Mouse (Mus musculus) ES-E14 (cell line): ENCODE results near the gene Sag. TPM values are rescaled to one million over a fixed set of nuclear protein-coding genes. Genes with fewer than 3 reads are reported as not detected.

Source experiments
- DNase-seq: peaks from one replicate; pipeline ENCODE4 v3.0.0-alpha.2; 2013; ENCODE audit warnings: low read depth, low spot score
- H3K27ac ChIP-seq: 2 replicates; pipeline ENCODE4 v1.5.1; 2012; ENCODE audit warnings: low read depth, mild to moderate bottlenecking, low read length, moderate library complexity, mixed read lengths; ENCODE audit not compliant: poor library complexity, insufficient read depth, severe bottlenecking
- H3K36me3 ChIP-seq: 2 replicates; pipeline ENCODE4 v1.6.1; 2012; ENCODE audit warnings: mild to moderate bottlenecking, low read length, moderate library complexity, mixed read lengths; ENCODE audit not compliant: control insufficient read depth, poor library complexity, insufficient read depth, severe bottlenecking
- H3K4me1 ChIP-seq, 2 experiments: fragments of 150-350 bp in 1 of 2; sonication (generic) in 1 of 2; 2 replicates each; pipeline ENCODE4 v1.6.1; 2012; ENCODE audit warnings: low read length in 2 of 2, mild to moderate bottlenecking in 1 of 2, mixed read lengths in 1 of 2; ENCODE audit not compliant: control insufficient read depth in 2 of 2, insufficient read depth in 2 of 2, poor library complexity in 1 of 2
- H3K4me3 ChIP-seq, 2 experiments: fragments of 150-350 bp in 1 of 2; sonication (generic) in 1 of 2; 2 replicates each; pipeline ENCODE4 v1.5.1; 2012; ENCODE audit warnings: low read length in 2 of 2, low read depth in 1 of 2, mild to moderate bottlenecking in 1 of 2, mixed read lengths in 1 of 2; ENCODE audit not compliant: insufficient read depth in 1 of 2, poor library complexity in 1 of 2, severe bottlenecking in 1 of 2
- H3K9ac ChIP-seq: 2 replicates; pipeline ENCODE4 v1.6.1; 2012; ENCODE audit warnings: low read depth, mild to moderate bottlenecking, low read length, mixed read lengths; ENCODE audit not compliant: poor library complexity, insufficient read depth, severe bottlenecking
- H3K9me3 ChIP-seq: fragments of 150-350 bp; sonication (generic); 2 replicates; pipeline ENCODE4 v1.6.1; 2012; ENCODE audit warnings: low read depth, mild to moderate bottlenecking, low read length; ENCODE audit not compliant: control insufficient read depth, insufficient read depth
- CHD2 ChIP-seq: IDR thresholded peaks from 2 replicates; pipeline ENCODE4 v1.6.1; 2014; ENCODE audit warnings: mild to moderate bottlenecking, low read depth, low read length, inconsistent platforms
- HCFC1 ChIP-seq: IDR thresholded peaks from 2 replicates; pipeline ENCODE4 v1.6.1; 2012; ENCODE audit warnings: low read length, inconsistent platforms, borderline replicate concordance; ENCODE audit not compliant: insufficient read depth
- MAFK ChIP-seq: IDR thresholded peaks from 2 replicates; pipeline ENCODE4 v1.6.1; 2014; ENCODE audit warnings: mild to moderate bottlenecking, low read depth, low read length, inconsistent platforms; ENCODE audit not compliant: insufficient read depth
- ZC3H11A ChIP-seq: IDR thresholded peaks from 2 replicates; pipeline ENCODE4 v1.6.1; 2012; ENCODE audit warnings: low read depth, mild to moderate bottlenecking, inconsistent platforms, low read length, borderline replicate concordance
- ZNF384 ChIP-seq: IDR thresholded peaks from 2 replicates; pipeline ENCODE4 v1.6.1; 2012; ENCODE audit warnings: low read depth, low read length, inconsistent platforms
- in situ Hi-C, 2 experiments: fragments of 600-800 bp; cut with MboI; formaldehyde crosslinking; loops; one replicate each; pipeline ENCODE4 v1.15.1; 2025; ENCODE audit warnings: low sequenced_read_pairs in 2 of 2, inconsistent platforms in 1 of 2; ENCODE audit not compliant: unreplicated experiment in 2 of 2
- total RNA-seq: library from RNA; depleted of rRNA; stranded (reverse); fragments of 300-350 nt; gene quantifications from 2 replicates; pipeline ENCODE4 v1.2.3, GENCODE M21; 2012

Sag gene
- total RNA-seq, 1 experiment = 1.3 TPM

- no peaks in the 10 kb centered on the region for H3K9me3 ChIP-seq
- H3K27ac ChIP-seq = no peak overlapping the region
- in situ Hi-C loops = no loop called here
- no peaks in the 10 kb centered on the region for H3K36me3 ChIP-seq
- H3K4me1 ChIP-seq = no peaks in the 10 kb centered on the region
- no peak overlapping the region for H3K4me3 ChIP-seq
- H3K9ac ChIP-seq = no peak overlapping the region
- DNase-seq = no peak
- TF ChIP-seq HCFC1 (no peak), ZNF384 (no peak), CHD2 (no peak), MAFK (no peak)
These were observed 8.6 kb downstream of the Sag start for GRCm38 (mm10) chr1:87812061-87812460.

GRCm38 (mm10) chr1:87813155-87813554 is 9.7 kb downstream of the Sag start:
- Histone ChIP-seq H3K4me1 (no peaks in the 10 kb centered on the region), H3K4me3 (no peak overlapping the region), H3K36me3 (no peaks in the 10 kb centered on the region), H3K27ac (no peak overlapping the region), H3K9me3 (no peaks in the 10 kb centered on the region), H3K9ac (no peak overlapping the region)
- TF ChIP-seq CHD2 = no peak
- TF ChIP-seq ZC3H11A = no peak
- no peak for TF ChIP-seq ZNF384
- TF ChIP-seq HCFC1 = no peak
- TF ChIP-seq MAFK = no peak
- no peak for DNase-seq
- in situ Hi-C loops = no loop called here

GRCm38 (mm10) chr1:87813681-87814080 is 10.2 kb downstream of the Sag start:
- no peak for TF ChIP-seq CHD2
- no peak for TF ChIP-seq ZNF384
- no peak for TF ChIP-seq MAFK
- no peak for TF ChIP-seq HCFC1
- no peak for TF ChIP-seq ZC3H11A
- no peaks in the 10 kb centered on the region for H3K4me1 ChIP-seq
- in situ Hi-C loops = no loop called here
- H3K36me3 ChIP-seq = no peaks in the 10 kb centered on the region
- no peak overlapping the region for H3K27ac ChIP-seq
- no peak for DNase-seq
- H3K4me3 ChIP-seq = no peak overlapping the region
- H3K9ac ChIP-seq = no peak overlapping the region
- H3K9me3 ChIP-seq = no peaks in the 10 kb centered on the region

- TF ChIP-seq MAFK = no peak
- no peak for TF ChIP-seq ZNF384
- TF ChIP-seq ZC3H11A = no peak
- TF ChIP-seq CHD2 = no peak
- TF ChIP-seq HCFC1 = no peak
- no peak overlapping the region for H3K4me3 ChIP-seq
- in situ Hi-C loops = no loop called here
- DNase-seq = no peak
- no peak overlapping the region for H3K9ac ChIP-seq
- H3K9me3 ChIP-seq = no peaks in the 10 kb centered on the region
- H3K36me3 ChIP-seq = no peaks in the 10 kb centered on the region
- H3K4me1 ChIP-seq = peaks cover 0 to 5% of the 10 kb centered on the region in 2 experiments; a peak in 1 of 4 replicates
- no peak overlapping the region for H3K27ac ChIP-seq
These were observed 21.0 kb downstream of the Sag start for GRCm38 (mm10) chr1:87824420-87824995.

- Histone ChIP-seq H3K4me3 (no peak overlapping the region), H3K9me3 (no peaks in the 10 kb centered on the region), H3K9ac (no peak overlapping the region), H3K36me3 (no peaks in the 10 kb centered on the region), H3K27ac (no peak overlapping the region), H3K4me1 (peaks cover 0 to 5% of the 10 kb centered on the region in 2 experiments; a peak in 1 of 4 replicates)
- DNase-seq = no peak
- in situ Hi-C loops = no loop called here
- TF ChIP-seq ZNF384 = no peak
- no peak for TF ChIP-seq HCFC1
- TF ChIP-seq ZC3H11A = peak; percentile 45; the same call in 1 of the 2 replicates
- TF ChIP-seq MAFK = no peak
- no peak for TF ChIP-seq CHD2
These were observed 21.8 kb downstream of the Sag start for GRCm38 (mm10) chr1:87825281-87825680.
